Mouse (Mus musculus) heart, postnatal 0 days (tissue): ENCODE data around the gene Prmt1.

Source experiments
- CTCF ChIP-seq: IDR thresholded peaks from 2 replicates; pipeline ENCODE4 v1.5.1; 2016; ENCODE audit warnings: antibody characterized with exemption, control low read depth, low read depth
- EP300 ChIP-seq: IDR thresholded peaks from 2 replicates; pipeline ENCODE4 v1.6.1; 2016; ENCODE audit warnings: antibody characterized with exemption, low read depth

DNA sequence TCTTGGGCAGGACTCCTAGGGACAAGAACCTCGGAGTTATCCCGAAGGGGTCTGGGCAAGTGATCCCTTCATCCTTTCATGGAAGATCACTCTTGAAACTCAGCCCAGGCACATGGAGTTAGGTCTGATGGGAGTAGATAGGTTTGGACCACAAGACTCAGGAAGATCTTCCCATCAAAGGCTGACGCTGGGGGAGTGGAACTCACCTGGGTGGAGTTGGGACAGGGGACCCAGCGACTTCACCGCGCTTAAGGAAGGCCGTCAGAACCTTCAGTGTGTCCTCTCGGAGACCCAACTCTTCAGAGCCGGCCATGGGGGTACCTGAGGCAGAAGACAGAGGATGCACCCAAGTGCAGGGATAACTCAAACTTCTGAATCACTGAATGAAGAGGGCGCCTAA is 10.3 kb upstream of the Prmt1 start:
- TF ChIP-seq CTCF (no peak), EP300 (no peak)
